Mouse (Mus musculus) mesoderm, embryonic 11.5 days (tissue): ENCODE data around the gene Prtn3.
"Not testable (repeated sequence)": the region's sequence is repeated elsewhere in the genome, so short reads cannot be mapped to it uniquely, and the experiment has no call there.

Experiments
- DNase-seq: peaks from one replicate; pipeline ENCODE4 v3.0.0-alpha.2; 2012; ENCODE audit warnings: low read depth, low spot score

Prtn3 gene

GRCm38 (mm10) chr10:79873715-79874289, 474 bp upstream of the Prtn3 start:
- DNase-seq: no peak

- no peak for DNase-seq
Measured at GRCm38 (mm10) chr10:79877174-79877573, 2.9 kb downstream of the Prtn3 start.

- DNase-seq: no peak
Measured at GRCm38 (mm10) chr10:79877757-79878156, 3.5 kb downstream of the Prtn3 start.

- no peak for DNase-seq
Measured at GRCm38 (mm10) chr10:79879527-79879926, 5.3 kb downstream of the Prtn3 start.

- DNase-seq: no peak
Measured at GRCm38 (mm10) chr10:79880721-79881120, 6.4 kb downstream of the Prtn3 start.

DNA sequence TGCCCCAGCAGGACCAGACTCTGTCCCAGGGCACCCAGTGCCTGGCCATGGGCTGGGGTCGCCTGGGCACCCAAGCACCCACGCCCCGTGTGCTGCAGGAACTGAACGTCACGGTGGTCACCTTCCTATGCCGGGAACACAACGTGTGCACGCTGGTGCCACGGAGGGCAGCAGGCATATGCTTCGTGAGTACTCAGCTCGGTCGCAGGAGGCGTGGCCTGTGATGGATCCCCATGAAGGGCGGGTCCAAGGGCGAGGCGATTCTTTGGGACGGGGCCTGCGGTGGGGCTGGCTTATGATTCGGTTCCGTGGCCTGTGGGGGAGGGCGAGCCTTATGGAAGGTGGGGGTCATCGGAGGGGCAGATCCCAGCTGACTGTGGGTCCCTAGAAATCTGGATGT, 7.7 kb downstream of the Prtn3 start:
- DNase-seq: no peak

DNA sequence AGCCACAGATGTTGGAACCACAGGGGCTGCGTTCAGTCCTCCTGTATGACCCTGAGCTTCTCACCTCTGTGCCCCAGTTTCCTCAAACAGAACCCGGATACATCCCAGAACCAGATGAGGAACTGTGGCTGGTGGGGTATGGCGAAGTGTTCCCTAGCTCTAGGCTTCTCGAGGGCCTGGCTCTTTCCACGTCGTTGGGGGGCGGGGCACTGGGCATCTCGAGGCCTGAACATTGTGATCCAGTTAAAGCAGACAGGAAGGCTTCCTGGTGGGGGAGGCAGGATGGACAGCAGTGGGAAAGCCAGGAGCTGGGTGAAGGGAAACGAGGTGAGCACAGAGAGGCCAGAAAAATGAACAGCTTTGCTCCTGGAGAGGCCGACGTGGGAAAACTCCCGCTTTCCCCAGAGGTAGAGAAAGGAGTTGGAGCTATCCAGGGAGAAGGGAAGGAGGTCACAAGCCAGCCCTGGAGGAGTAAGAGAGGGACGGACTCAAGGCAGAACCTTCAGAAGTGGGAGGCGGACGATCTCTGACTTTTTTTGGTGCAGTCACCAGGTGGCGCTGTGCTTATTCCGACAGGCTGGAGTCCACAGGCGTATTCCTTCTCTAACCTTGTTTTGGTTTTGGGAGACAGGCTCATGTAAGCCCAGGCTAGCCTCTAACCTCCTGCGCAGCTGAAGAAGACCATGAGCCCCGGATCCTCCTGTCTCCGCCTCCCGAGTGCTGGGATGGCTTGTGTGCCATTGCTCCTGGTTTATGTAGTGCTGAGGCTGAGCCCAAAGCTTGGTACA, 9.2 kb downstream of the Prtn3 start:
- peak; percentile 82 for DNase-seq

DNA sequence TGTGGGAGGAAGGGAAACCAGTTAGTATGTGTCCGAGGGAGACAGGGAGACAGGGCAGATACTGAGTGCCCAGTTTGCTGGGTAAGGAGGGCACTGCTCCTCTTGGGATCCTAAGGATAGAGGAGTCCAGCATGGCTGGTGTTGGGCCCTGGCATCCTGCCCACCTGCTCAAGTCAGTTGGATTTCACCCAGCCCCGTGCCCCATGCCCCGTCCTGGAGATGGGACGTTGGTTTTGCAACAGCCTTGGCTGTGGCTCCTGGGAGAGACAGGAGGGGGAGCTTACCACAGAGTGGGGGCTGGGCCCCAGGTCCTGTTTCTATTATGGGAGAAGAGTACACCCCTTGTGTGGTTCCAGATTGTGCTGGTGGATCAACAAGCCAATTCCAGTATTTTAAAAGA, 10.2 kb downstream of the Prtn3 start:
- DNase-seq: no peak

GRCm38 (mm10) chr10:79884938-79885337, 10.7 kb downstream of the Prtn3 start:
- not testable (repeated sequence) for DNase-seq

DNA sequence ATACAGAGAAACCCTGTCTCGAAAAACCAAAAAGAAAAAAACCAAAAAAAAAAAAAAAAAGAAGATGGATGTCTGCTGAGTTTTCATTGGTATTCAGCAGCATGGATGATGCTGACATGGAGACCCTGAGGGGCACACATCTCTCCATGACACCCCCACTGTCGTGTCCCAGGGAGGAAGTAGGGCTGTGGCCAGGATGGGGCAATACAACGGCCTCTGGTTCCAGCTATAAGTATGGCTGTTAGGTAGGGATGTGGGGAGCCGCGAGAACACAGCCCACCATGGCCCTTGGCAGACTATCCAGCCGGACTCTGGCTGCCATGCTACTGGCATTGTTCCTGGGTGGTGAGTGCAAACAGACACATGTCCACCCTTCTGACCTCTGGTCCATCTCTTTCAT, 11.8 kb downstream of the Prtn3 start, which contains the start of gene Elane:
Gene Elane (plus strand): TSS at position 194 of the 400 bp plus-strand sequence.
- DNase-seq: no peak

- DNase-seq: no peak
Measured at GRCm38 (mm10) chr10:79886611-79887010, 12.3 kb downstream of the Prtn3 start.

GRCm38 (mm10) chr10:79889386-79889785, 15.1 kb downstream of the Prtn3 start:
- DNase-seq: no peak

DNA sequence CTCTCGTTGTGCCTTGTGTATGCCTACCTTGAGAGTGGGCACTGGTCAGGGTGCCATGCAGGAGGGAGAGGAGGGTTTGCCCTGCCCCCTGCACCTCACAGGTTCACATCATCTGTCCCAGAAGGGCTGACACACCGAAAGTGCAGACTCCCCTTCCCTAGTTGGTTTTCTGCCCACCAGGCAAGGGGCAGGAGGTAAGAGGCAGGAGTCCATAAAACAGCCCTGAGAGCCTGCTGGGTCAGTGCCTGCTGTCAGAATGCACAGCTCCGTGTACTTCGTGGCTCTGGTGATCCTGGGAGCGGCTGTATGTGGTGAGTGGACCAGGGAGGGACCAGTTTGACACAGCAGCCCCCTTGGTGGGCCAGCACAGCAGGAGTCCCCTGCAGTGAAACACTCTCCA, 16.4 kb downstream of the Prtn3 start, which contains the start of gene Cfd:
Gene Cfd (plus strand): TSS at position 184 of the 400 bp plus-strand sequence.
- DNase-seq: no peak

DNA sequence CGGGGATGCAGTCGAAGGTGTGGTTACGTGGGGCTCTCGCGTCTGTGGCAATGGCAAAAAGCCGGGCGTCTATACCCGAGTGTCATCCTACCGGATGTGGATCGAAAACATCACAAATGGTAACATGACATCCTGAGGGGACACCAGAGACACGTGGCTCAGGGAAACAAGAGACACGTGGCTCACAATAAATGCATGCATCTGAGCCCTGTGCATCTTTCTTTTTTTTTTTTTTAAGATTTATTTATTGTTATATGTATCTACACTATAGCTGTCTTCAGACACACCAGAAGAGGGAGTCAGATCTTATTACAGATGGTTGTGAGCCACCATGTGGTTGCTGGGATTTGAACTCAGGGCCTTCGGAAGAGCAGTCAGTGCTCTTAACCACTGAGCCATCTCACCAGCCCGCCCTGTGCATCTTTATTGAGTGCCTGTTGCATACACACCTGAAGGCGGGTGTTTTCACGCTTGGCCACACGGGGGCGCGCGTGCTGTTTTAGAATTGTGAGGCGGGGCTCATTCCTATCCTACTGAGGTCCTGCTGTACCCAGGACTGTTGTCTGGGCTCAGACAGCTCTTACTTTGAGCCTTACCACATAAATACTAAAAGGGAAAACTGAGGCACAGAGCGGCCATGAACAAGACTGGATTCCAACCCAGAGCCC, 18.3 kb downstream of the Prtn3 start:
- peak; percentile 74 for DNase-seq

DNA sequence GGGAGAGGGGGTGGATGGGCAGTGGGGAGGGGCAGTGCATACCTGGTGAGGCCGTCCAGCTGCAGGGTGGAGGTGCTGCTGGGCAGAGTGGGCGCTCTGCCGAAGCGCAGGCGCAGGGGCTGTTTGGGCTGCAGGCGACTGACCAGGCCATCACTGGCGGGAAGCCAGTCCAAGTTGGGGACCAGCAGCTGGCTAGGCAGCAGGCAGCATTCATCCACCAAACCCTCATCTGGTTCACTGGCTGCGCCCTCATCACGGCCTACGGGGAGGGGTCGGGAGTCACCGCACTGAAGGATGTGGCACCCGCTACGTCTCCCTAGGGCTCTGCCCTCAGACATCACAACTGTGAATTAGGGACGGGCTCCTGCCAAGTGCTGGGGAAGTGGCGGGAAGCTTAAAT, 22.0 kb downstream of the Prtn3 start:
- DNase-seq: no peak

GRCm38 (mm10) chr10:79896814-79897213, 22.5 kb downstream of the Prtn3 start:
- no peak for DNase-seq

- DNase-seq: no peak
Measured at GRCm38 (mm10) chr10:79897316-79898245, 23.3 kb downstream of the Prtn3 start.

GRCm38 (mm10) chr10:79900951-79901410, 26.7 kb downstream of the Prtn3 start:
- peak; percentile 45 for DNase-seq

- DNase-seq: no peak
Measured at GRCm38 (mm10) chr10:79906712-79907111, 32.4 kb downstream of the Prtn3 start.

- no peak for DNase-seq
Measured at GRCm38 (mm10) chr10:79907415-79907814, 33.1 kb downstream of the Prtn3 start.
